Mouse (Mus musculus): ENCODE results near the gene Piwil1.
"Not testable (repeated sequence)": the region's sequence is repeated elsewhere in the genome, so short reads cannot be mapped to it uniquely, and the experiment has no call there.

Piwil1 gene

DNA sequence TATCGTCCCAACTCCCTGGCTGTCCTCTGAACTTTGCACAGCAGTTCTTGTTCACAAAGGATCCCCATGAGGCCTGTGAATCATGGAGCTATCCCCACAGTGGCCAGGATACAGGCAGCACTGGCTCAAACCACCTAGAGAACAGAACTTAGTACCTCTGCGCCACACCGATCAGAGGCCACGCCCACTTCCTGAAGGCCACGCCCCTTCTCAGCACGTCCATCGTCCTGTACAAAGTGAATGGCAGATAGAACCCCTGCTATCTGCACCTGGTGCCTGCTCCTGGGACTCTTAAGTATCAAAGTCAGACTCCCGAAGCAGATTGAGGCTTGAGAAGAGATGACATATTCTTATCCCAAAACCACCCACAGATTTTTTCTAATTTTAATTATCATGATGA, 8.3 kb downstream of the Piwil1 start:
- in situ Hi-C loops (cut with MboI, MseI): no loop called here

DNA sequence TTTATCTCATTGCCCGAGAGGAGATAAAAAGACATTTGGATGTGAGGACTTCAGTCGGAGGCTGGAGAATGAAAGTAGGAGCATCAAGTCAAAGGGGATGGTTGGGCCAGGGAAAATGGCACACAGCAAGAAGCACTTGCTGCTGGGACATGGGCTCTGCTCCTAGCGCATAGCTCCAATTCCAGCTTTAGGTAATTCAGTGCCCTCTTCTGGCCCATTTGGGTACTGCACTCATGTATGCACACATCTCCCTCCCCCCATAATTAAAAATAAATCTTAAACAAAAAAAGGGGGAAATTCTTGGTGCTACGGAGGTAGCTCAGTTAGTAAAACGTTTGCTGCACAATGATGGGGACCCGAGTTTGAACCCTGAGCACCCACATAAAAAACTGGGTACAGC, 9.5 kb downstream of the Piwil1 start:
- in situ Hi-C loops (cut with MboI, MseI): no loop called here

DNA sequence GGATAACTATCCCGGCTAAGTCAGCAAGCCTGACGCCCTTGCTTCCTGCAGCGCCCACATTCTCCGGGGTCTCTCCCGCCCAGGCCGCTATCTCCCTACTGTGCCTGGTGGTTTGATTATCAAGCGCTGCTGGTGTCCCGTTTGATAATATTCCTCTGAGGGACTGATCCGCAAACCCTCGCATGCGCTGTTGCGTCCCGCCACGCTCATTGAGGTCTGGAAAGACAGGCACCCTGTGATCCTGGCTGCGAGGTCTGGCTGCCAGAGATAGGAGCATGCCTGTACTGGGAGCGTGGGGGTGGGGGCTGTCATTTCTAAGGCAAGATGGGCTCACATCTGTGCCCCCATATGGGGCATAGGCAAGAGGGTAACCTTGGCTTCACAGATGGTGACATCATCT, 12.8 kb downstream of the Piwil1 start:
- in situ Hi-C loops (cut with MboI, MseI): no loop called here

DNA sequence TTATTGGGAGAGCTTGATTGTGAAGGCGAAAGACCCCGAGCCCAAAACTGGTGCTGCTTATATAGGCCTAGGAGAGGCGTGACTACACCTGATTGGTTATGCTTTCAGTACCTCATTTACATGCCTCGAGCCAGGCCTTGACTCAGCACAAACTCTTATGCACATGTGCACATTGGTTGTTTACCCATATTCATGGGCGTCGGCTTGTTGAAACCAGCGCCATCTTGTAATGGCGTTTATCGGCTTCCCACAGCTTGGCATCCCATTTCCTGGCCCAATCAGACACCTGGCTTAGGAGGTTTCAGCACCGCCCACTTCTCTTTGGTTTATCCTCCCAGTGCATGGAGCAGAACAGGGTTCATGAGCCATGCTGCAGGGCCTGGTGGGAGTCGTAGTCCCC, 18.1 kb downstream of the Piwil1 start:
- in situ Hi-C loops (cut with MboI, MseI): not testable (repeated sequence)

DNA sequence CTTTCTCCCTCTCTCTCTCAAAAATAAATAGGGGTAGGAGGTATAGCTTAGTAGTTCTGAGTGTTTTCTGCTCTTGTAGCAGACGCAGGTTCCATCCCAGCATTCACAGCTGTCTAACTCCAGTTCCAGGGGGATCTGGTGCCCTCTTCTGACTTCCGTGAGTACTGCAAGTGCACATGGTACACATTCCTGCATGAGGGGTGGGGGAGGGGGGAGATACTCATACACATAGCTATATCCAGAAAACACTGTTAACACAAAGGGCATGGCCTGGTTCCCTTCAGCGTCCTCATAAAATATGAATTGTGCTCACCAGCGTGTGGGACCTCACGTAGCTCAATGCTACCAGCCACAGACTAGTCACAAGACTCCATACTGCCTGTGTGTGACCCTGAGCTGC, 27.0 kb downstream of the Piwil1 start:
- in situ Hi-C loops (cut with MboI, MseI): no loop called here

DNA sequence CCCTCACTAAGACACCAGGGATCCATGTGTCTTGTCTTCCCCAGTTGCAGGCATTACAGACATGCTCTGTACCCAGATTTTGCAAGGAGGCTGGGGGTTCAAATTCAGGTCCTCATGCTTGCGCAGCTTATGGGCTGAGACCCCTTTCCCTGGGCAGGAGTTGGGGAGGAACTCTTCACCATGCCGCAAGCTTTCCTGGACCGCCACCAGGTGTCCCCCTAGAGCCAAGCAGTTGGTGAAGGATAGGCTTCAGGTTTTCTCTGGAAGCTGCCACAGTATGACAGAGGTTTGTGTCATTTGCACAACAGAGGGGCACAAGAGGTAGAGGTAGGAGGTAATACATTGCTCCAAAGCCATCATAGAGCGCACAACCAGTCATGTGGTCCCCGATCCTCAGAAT, 28.3 kb downstream of the Piwil1 start:
- in situ Hi-C loops (cut with MboI, MseI): loop anchor here (5.0 kb wide), 1 partner anchor 208 kb away; no protein-coding TSS in a partner anchor

DNA sequence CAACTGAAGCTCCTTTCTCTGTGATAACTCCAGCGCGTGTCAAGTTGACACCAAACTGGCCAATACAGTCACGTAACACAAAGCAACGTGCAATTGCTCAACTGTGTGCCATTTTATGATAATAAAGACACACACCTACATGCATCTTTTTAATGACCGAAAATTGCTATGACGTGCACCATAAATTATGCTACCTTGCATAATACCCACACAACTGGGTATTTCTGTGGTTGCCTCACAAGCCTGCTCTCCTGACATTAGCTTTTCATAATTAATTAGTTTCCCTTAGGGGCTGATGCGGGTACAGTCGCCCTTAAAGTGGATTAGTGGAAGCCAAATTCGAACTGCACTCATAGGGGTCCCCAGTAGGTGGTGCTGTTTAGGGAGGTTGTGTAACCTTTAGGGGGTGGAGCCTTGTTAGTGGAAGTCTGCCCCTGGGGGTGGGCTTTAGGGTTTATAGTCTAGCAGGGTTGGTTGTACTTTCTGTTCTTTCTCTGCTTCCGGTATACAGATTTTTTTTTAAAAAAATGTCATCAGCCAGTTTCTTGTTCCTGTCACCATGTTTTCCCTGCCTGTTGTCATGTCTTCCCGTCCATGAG, 30.2 kb downstream of the Piwil1 start:
- in situ Hi-C loops (cut with MboI, MseI): loop anchor here (5.0 kb wide), 1 partner anchor 210 kb away; no protein-coding TSS in a partner anchor

DNA sequence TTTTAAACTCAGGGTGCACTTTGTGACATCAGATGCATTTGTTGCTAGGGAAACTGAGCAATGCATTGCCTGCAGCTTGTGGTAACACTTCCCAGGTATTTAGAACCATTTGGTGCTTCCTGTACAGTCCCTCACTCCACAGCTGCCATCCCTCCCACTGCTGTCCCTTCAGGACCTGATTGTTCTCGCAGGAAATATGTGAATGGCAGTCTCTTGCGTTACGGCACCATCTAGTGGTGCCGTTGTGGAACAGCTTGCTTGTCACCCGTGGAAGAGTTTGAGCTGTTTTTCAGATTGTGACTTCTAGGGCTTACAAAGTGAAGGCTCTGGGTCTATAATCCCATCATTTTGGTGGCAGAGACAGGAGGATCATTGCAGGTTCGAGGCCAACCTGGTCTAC, 31.6 kb downstream of the Piwil1 start:
- in situ Hi-C loops (cut with MboI, MseI): loop anchor here (5.0 kb wide), 1 partner anchor 212 kb away; no protein-coding TSS in a partner anchor

DNA sequence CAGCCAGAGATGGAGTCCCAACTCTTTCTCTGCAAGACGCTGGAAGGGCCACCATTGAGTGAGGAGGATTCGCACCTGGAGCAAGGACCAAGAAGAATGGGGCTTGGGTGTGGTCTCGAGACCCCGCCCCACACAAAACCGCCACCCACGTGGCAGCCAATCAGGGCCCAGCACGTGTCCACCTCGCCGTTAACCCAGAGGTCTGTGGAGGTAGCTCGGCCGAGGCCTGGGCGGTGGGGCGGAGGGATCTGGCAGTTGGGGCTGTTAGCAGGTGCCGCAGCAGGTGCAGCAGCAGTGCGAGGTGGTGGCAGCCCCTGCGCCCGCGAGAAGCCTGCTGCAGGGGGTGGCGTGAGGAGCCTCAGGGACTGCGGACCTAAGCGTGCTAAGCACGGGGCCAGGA, 33.6 kb downstream of the Piwil1 start:
- in situ Hi-C loops (cut with MboI, MseI): no loop called here

DNA sequence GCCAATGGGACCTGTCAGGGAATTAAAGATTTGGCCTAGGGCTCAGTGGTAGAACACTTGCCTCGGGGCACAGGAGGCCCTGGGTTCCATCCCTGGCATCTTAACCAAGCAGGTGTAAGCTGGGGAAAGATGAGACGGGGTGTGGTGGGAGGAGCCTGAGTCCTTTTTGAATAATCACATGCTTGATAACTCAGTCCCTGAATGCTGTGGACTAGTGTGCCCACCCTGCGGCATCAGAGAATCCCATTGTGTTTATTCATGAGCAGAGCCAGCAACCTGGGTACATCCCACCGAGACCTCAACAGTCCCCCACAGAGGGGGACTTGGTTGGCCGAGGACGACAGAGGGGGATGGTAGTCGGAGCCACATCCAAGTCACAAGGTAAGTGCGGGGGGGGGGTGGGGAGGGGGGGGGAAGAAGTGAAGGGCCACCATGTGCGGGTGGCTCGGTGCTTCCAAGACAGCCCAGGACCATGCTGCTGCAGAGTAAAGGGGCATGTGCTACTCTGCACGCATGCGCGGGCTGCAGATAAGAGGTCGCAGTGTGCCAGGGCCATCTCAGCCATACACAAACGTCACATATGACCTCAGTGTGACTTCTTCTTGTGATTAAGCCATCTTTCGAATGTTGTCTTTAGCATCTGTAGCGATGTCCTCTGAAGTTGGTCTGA, 37.0 kb downstream of the Piwil1 start:
- in situ Hi-C loops (cut with MboI, MseI): no loop called here

DNA sequence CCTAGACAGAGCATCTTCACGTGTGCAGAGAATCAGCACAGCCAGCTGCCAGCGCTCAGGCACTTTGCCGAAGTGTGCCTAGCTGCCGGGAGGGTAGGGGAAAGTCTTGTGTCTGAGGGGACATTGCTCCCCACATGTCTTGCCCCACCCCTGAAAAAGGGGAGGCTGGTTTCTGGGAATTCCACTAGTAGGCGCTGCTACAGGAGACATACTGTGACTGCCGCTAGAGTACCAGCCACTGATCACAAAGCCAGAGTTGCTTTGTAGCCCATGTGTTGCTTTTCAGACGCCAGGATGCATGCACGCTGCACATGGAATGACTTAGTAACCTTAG, 37.5 kb downstream of the Piwil1 start:
- in situ Hi-C loops (cut with MboI, MseI): no loop called here

DNA sequence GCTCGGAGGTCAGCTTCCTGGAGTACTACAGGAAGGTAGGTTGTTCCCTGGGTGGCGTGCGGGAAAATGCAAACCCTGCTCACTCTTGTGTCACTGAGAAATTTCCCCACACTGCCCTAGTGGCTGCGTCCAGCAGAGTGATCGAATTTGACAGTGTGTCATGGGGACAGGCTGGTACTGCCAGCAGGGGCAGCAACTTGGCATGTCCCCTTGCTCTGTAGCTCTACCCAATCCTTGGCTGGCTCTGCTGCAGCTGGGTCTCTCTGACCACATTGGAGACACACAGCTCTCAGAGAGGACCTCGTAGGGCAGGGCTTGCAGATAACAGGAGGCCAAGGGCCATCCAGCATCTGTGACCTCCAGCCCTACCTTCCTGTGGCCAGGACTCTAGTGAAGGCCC, 42.0 kb downstream of the Piwil1 start:
- in situ Hi-C loops (cut with MboI, MseI): no loop called here

DNA sequence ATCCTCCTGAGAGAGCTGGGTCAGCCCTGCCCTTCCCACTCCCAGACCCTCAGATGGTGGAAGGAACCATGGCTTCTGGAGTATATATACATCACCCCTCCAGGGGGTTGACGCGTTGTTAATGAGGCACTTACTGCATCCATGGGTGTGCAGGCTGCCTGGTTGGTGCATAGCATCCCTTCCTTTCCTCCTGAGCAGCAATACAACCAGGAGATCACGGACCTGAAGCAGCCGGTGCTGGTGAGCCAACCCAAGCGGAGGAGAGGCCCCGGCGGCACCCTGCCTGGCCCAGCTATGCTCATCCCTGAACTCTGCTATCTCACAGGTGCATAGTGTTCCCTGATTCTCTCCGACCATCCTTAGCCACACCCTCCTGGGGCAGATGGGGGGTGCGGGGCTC, 42.9 kb downstream of the Piwil1 start:
- in situ Hi-C loops (cut with MboI, MseI): no loop called here

DNA sequence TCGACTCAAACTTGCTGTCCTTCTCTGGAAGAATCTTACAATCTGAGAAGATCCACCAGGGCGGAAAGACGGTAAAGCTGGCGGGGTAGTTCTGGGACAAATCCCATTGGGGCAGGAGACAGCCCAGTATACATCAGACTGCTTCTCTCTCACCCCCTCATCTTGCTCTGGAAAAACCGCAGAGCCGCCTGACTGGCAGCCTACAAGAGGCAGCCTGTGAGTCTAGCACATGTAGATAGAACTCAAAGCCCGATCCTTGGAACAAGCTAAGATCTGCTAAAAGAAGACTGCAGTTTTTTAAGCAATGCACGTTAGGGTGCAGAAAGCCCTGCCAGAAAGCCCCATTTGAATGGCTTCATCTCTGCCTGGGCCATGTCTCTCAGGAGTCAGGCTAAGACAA, 43.9 kb downstream of the Piwil1 start:
- in situ Hi-C loops (cut with MboI, MseI): no loop called here

DNA sequence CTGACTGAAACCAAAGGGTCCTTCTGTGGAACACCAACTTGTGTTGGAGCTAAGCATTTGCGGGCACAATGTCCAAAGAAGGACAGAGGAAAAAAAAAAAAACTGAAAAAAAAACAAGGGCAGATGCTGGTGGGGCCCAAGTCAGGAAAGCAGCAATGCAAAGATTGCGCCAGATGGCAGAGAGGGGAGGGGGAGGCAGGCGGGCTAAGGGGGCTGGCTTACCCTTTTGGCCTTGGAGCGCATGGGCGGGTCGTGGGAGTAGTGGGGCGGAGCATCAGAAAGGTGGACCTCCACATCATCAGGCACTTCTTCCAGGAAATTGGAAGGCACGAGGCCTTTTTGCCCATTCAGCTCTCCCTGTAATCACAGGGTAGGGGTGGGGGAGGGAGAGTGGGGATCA, 58.8 kb downstream of the Piwil1 start:
- in situ Hi-C loops (cut with MboI, MseI): no loop called here

DNA sequence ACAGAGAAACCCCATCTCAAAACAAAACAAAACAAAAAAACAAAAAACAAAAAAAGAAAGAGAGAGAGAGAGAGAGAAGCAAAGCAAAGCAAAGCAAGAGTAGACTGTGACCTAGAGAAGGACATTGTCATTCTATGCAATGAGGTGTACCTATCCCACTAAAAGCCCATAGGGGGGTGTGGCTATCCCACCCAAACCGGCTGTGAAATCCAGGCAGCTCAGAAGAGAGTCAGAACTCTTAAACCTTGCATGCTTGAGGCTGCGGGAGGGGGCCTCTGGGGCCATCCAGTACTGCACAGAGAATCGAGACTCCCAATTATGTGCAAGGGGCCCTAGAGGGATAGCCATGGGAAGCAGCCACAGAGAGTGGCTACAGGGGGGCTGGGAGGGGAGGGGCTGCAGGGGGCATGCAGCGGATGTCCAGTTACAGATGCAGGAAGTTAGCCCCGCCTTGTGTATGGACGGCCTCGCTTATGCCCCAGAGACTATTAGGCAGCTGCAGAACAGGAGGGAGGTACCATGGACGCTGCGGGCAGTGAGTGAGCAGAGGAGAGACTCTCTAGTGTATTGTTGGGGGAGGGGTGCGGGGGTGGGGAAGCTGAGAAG, 66.8 kb downstream of the Piwil1 start:
- in situ Hi-C loops (cut with MboI, MseI): no loop called here

DNA sequence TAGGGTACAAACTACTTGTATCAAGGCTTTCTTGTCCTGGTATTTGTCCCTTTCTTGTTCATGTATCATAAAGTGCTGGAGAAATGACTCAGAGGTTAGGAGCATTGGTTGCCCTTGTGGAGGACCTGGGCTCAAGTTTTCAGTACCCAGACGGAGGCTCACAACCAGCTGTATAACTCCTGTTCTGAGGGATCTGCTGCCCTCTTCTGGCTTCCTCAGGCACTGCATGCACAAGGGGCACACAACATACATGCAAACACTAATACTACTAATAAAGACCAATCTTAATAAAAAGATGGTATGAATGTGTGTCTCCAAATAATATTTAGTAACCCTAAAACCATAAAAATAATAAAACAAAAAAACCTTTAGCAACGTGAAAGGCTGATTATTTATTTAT, 74.1 kb downstream of the Piwil1 start:
- in situ Hi-C loops (cut with MboI, MseI): loop anchor here in 1 of 2 experiments (25.0 kb wide), 1 partner anchor 1689 kb away; no protein-coding TSS in a partner anchor

DNA sequence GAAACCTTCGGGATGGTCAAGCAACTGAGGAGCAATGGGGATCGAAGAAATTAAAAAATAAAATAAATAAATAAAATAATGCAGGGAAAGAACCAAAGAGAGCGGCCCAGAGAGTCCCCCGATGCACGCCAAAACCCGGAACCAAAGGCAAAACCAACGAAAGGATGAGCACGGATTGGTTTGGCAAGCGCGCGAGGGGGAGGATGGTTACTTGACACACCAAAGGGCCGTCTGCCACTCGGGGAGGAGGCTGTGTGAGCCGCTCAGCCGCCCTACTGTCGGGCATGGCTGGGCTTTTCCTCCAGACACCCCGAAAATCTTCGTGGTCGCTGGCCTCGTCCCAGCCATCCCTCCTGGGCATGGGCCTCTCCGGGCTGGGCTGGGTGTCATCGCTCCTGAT, 79.3 kb downstream of the Piwil1 start:
- in situ Hi-C loops (cut with MboI, MseI): loop anchor here in 1 of 2 experiments (25.0 kb wide), 1 partner anchor 1694 kb away; no protein-coding TSS in a partner anchor

DNA sequence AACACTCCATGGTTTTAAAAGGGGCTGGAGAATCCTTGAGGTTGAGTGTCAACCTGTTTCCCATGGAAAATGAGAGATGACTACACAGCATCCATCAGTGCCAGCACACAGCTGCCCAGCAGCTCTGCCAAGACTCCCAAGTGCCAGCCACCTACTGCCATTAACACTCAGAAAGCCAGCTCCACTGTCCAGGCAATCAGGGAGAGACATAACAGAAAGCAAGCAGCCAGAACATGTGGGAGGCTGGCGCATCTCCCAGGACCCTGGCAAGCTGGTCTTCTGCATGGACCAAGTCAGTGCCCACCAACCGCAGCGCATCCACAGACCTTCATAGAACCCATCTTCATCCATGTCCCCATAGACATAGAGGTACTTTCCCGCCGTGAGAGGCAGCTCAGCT, 98.3 kb downstream of the Piwil1 start:
- in situ Hi-C loops (cut with MboI, MseI): no loop called here
